Mouse (Mus musculus) midbrain, embryonic 12.5 days (tissue): ENCODE data around the gene Ube2e3. TPM values are rescaled to one million over a fixed set of nuclear protein-coding genes. Genes with fewer than 3 reads are reported as not detected.

Experiments
- ATAC-seq: fragments of 200-750 bp; cut with Nextera tagmentation; 2 replicates; pipeline ENCODE4 v1.8.0; 2017; ENCODE audit warnings: low read depth, moderate TSS enrichment, moderate library complexity; ENCODE audit not compliant: low FRiP score
- H3K27ac ChIP-seq: fragments of 300-500 bp; sonication (generic); replicated peaks from 2 replicates; pipeline ENCODE4 v1.5.1; 2016; ENCODE audit warnings: mild to moderate bottlenecking
- H3K27me3 ChIP-seq: fragments of 300-500 bp; sonication (generic); 2 replicates; pipeline ENCODE4 v1.6.1; 2016; ENCODE audit warnings: mild to moderate bottlenecking
- H3K36me3 ChIP-seq: fragments of 300-500 bp; sonication (generic); 2 replicates; pipeline ENCODE4 v1.6.1; 2016
- H3K4me1 ChIP-seq: fragments of 300-500 bp; sonication (generic); 2 replicates; pipeline ENCODE4 v1.6.1; 2016
- H3K4me2 ChIP-seq: fragments of 300-500 bp; sonication (generic); replicated peaks from 2 replicates; pipeline ENCODE4 v1.6.1; 2016; ENCODE audit warnings: mild to moderate bottlenecking, moderate library complexity
- H3K4me3 ChIP-seq: fragments of 300-500 bp; sonication (generic); 2 replicates; pipeline ENCODE4 v1.5.1; 2016; ENCODE audit warnings: mild to moderate bottlenecking
- H3K9ac ChIP-seq: fragments of 300-500 bp; sonication (generic); replicated peaks from 2 replicates; pipeline ENCODE4 v1.6.1; 2016; ENCODE audit warnings: mild to moderate bottlenecking, moderate library complexity
- H3K9me3 ChIP-seq: fragments of 300-500 bp; sonication (generic); 2 replicates; pipeline ENCODE4 v1.6.1; 2016; ENCODE audit warnings: mild to moderate bottlenecking
- WGBS: fragments of 180-500 bp; shearing (Covaris S2); methylation state at CpG from one replicate; pipeline ENCODE4 v1.1.7; 2016; 5-methylcytosine and 5-hydroxymethylcytosine counted together
- polyA plus RNA-seq: library from polyadenylated mRNA; unstranded; fragments of >200 nt; fragmentation: Nextera tagmentation; extraction: Ambion mirVana; gene quantifications from 2 replicates; pipeline ENCODE4 v1.2.1, GENCODE M21; 2016

Gene Ube2e3
- polyA plus RNA-seq, 1 experiment from 2014 or later, result 269 TPM

GRCm38 (mm10) chr2:78964995-78965394 lies 97.1 kb downstream of the Ube2e3 start:
- H3K4me3 ChIP-seq, result no peak overlapping the region
- ATAC-seq, result no peak
- no peaks in the 10 kb centered on the region for H3K27me3 ChIP-seq
- H3K27ac ChIP-seq, result no peak overlapping the region
- 82% methylated on average over 2 of the region's 2 CpGs for WGBS
- no peak overlapping the region for H3K9ac ChIP-seq
- no peaks in the 10 kb centered on the region for H3K36me3 ChIP-seq
- H3K4me2 ChIP-seq, result no peak overlapping the region
- peaks cover 16% of the 10 kb centered on the region for H3K4me1 ChIP-seq
- H3K9me3 ChIP-seq, result no peaks in the 10 kb centered on the region

- Histone ChIP-seq H3K9ac (no peak overlapping the region), H3K4me1 (peaks cover 13% of the 10 kb centered on the region), H3K36me3 (no peaks in the 10 kb centered on the region), H3K27me3 (no peaks in the 10 kb centered on the region), H3K4me3 (no peak overlapping the region), H3K9me3 (no peaks in the 10 kb centered on the region), H3K4me2 (no peak overlapping the region), H3K27ac (no peak overlapping the region)
- 78% methylated on average over 6 of the region's 6 CpGs for WGBS
- ATAC-seq, result no peak
These were observed 97.5 kb downstream of the Ube2e3 start for GRCm38 (mm10) chr2:78965396-78965795.

- ATAC-seq, result no peak
- Histone ChIP-seq H3K9ac (no peak overlapping the region), H3K4me1 (no peaks in the 10 kb centered on the region), H3K27ac (no peak overlapping the region), H3K4me3 (no peak overlapping the region), H3K27me3 (no peaks in the 10 kb centered on the region), H3K9me3 (no peaks in the 10 kb centered on the region), H3K4me2 (no peak overlapping the region), H3K36me3 (no peaks in the 10 kb centered on the region)
- 73% methylated on average over 6 of the region's 6 CpGs for WGBS
These were observed 102.2 kb downstream of the Ube2e3 start for GRCm38 (mm10) chr2:78970088-78970487.
